Mouse (Mus musculus) sigmoid colon, adult 10 weeks (tissue): ENCODE results near the gene Spin2f. TPM values are rescaled to one million over a fixed set of nuclear protein-coding genes. Genes with fewer than 3 reads are reported as not detected.

Source experiments
- polyA plus RNA-seq: library from polyadenylated mRNA; stranded (reverse); fragments of 350-450 nt; fragmentation: Illumina TruSeq; extraction: RNeasy Lipid Tissue Mini Kit (QIAGEN cat#74804); gene quantifications from one replicate; pipeline ENCODE4 v1.2.3, GENCODE M21; 2014; ENCODE audit warnings: low read depth, low replicate concordance

The Spin2f gene
- not detected for polyA plus RNA-seq

DNA sequence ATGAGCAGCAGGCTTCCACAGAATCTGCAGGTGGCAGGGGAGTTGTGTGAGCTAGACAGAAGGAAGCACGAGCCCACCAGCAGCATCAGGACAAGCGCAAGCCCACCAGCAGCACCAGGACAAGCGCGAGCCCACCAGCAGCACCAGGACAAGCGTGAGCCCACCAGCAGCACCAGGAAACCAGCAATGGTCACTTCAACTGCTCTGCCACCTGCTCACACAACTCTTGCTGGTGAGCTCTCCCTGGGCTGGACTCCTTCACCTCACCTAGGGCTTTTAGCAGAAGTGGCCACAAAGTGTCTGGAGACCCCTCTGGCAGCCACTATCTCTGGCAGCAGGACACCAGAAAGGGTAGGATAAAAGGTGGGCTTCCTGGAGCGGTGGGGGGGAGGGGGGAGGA lies at the start of gene Spin2f:
TSS of gene Spin2f (plus strand) at position 301 of the 400 bp plus-strand sequence.

Other genes with a start within 250 kb of the Spin2f start
- gene Btbd35f29, start 136.2 kb upstream of the Spin2f start, polyA plus RNA-seq, result not detected
- not detected for gene Btbd35f26, start 82.6 kb downstream of the Spin2f start, polyA plus RNA-seq
- gene Btbd35f19, start 130.0 kb downstream of the Spin2f start, polyA plus RNA-seq, result not detected